Mouse (Mus musculus): ENCODE results near the gene Itgal.
"Not testable (repeated sequence)": the region's sequence is repeated elsewhere in the genome, so short reads cannot be mapped to it uniquely, and the experiment has no call there.

Gene Itgal

DNA sequence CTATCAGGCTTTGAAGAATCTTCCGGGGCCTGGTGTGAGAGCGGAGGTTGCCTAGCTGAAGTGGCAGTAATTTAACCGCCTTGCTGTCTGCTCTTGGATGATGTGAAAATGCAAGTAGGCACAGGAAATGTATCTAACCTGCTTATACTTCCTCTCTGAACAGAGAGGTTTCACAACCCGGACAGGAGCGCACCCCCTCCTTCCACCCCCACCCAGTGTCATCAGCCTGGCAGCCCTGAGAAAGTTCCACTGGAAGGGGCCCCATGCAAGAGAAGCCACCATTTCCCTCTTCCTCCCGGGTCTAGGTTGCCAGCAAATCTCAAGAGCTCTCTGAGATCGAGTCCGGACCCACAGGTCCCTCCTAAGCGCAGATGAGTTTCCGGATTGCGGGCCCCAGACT, at the start of gene Itgal:
TSS of gene Itgal (plus strand) at position 163 of the 400 bp plus-strand sequence.
- no peak for DNase-seq

DNA sequence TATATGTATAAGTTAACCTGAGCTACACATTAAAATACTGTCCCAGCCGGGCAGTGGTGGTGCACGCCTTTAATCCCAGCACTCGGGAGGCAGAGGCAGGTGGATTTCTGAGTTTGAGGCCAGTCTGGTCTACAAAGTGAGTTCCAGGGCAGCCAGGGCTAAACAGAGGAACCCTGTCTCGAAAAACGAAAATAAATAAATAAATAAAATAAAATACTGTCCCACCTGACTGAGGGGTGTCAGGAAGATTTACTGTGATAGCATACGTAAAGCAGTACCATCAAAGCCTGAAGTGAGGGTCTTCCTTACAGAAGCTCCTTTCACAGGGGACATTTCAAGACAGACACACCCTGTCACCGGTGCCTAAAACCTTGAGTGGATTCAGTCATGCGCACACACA, 45.5 kb upstream of the Itgal start:
- not testable (repeated sequence) for DNase-seq

DNA sequence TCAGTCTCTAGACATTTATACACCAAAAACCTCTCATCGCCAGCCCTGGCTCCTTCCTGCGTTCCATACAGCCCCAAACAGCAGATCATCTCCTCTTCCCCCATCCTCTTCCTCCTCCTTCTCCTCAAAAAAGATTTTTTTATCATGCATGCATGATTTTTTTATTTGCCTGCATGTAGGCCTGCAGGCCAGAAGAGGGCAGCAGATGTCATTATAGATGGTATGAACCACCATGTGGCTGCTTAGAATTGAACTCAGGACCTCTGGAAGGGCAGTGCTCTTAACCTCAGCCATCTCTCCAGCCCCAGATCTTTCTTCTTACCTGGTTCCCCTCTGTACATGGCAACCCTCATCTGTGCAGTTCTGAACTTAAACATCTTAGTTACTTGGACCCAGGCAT, 43.6 kb upstream of the Itgal start:
- peak in 1 of 2 experiments; percentile 41 for DNase-seq

DNA sequence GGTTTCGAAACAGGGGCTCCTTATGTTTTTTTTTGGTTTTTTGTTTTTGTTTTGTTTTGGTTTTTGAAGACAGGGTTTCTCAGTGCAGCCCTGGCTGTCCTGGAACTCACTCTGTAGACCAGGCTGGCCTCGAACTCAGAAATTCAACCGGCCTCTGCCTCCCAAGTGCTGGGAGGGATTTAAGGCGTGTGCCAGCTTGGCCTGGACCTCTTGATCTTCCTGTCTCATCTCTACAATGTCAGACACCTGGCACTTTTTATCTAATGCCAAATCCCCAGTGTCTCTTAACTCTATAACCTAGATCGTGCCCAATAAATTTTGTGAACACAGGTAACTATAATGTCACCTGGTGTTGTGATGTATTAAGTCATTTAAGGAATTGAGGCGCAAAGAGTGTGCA, 42.7 kb upstream of the Itgal start:
- DNase-seq, result no peak

DNA sequence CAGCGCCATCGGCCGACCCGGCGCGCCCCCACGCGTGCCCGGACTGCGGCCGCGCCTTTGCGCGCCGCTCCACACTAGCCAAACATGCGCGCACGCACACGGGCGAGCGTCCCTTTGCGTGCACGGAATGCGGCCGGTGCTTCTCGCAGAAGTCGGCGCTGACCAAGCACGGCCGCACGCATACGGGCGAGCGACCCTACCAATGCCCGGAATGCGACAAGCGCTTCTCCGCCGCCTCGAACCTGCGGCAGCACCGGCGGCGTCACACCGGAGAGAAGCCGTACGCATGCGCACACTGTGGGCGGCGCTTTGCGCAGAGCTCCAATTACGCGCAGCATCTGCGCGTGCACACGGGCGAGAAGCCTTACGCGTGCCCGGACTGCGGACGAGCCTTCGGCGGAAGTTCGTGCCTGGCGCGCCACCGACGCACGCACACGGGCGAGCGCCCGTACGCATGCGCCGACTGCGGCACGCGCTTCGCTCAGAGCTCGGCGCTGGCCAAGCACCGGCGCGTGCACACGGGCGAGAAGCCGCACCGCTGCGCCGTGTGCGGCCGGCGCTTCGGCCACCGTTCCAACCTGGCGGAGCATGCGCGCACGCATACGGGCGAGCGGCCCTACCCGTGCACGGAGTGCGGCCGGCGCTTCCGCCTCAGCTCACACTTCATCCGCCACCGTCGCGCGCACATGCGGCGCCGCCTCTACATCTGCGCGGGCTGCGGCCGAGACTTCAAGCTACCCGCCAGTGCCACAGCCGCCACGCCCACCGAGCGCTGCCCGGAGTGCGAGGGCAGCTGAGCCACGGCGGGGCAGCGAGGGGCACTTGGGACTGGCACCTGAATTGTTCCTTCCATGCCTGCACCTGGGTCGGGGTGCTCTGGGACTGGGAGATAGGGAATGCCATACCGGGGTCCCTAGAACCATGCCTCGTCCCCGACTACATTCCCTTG, 42.0 kb upstream of the Itgal start:
- DNase-seq, result peak; percentile 95 to 98

DNA sequence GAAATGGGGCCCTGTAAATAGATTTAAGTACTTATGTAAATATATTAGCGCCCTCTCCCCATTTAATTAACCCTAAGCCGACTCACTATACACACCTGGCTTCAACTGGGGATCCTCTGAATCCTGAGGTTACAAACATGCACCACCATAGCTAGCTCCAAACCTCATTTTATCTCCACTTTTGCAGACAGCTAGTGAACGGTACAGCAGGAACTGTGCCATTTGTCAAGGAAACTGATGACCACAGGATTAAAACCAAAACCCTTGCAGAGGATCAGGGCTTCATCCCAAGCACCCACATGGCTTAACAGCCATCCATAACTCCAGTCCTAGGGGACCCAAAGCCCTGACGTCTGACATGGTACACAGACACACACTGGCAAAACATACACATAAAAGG, 41.1 kb upstream of the Itgal start:
- no peak for DNase-seq

DNA sequence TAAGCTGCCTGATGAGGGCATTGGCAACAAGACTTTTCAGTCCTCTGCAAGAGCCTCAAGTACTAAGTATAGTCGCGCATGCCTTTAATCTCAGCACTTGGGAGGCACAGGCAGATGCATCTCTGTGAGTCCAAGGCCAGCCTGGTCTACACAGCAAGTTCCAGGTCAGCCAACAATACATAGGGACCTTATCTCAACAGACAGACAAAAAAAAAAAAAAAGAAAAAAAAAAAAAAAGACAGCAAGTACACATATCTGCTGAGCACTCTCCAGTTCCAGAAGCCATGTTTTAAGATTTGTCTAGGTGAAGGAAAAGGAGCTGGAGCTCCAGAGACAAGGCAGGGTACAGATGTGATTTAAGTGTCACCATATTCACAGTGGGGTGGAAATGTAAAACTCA, 40.1 kb upstream of the Itgal start:
- no peak for DNase-seq

DNA sequence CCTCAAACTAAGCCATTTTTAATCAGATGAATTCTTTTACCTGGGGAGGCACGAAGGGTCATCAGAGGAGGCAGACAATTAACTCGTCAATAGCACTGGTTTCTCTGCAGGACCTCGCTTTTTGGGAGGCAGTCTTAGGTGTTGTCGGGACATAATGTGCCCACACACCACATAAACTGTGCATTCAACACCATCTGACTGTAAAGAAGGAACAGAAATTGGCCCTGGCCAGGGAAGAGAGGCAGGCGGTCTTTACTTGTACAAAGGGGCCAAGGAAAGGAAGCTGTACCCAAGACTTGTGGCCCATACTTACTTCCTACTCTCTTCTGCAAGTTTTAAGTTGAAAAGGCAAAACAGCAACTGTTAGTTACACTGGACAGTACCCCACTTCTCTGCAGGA, 39.5 kb upstream of the Itgal start:
- no peak for DNase-seq

DNA sequence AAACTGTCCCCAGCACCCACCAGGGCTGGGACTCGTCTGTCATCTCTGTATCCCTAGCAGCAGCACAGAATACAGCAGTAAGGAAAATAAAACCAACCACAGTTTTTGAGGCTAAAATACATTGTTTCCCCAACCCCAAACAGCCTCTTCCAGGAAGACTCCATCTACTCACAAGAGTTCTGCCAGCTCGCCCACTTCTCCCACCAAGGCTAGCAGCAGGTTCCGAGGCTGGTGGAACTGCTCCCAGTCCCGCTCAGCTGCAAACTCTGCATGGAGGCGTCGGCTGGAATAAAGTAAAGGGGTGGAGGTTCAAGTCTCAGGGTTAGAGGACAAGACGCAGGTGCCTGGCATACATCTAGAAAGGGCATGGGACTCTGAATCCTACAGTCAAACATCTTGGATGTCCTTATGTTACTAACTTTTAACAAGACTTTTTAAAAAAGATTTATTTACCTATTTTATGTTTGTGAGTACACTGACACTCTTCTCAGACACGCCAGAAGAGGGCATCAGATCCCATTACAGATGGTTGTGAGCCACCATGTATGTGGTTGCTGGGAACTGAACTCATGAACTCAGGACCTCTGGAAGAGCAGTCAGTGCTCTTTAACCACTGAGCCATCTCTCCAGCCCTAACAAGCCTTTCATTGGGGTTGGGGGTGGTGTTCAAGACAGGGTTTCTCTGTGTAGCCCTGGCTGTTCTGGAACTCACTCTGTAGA, 36.7 kb upstream of the Itgal start:
- no peak for DNase-seq

DNA sequence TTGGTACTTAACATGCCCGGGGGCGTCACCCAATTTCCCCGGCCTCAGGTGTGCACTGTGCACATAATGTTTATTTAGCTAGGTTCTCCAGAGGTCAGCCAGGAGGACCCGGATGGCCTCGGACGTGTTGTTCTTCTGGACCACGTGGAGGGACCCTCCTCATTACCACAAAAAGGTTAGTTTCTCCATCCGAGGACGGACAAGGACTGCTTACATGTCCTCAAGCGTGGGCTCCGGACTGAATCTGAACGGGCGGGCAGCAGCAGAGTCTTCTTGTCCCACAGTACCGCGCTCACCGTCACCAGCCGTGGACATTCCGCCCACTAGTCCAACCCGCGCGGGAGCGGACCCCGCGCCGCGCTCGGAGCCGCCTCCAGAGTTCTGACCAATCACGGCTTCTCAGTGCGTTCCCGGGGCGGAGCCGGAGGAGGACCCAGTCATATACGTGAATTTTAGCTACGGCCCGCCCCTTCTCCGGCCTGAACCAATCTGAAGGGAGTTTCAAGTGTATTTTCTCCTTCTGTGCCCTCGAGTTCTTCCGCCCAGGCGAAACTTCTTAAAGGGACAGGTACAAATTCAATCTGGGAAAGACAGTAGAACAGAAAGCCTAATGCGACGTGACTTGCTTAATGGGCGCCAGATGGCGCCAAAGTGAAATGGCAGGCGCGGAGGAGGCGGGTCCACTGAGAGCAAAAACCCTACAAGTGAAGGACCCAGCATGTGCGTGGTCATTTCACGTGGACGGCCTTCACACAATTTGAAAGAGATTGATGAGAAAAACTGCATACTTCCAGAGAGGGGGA, 35.5 kb upstream of the Itgal start, which contains the start of gene Dctpp1:
TSS of gene Dctpp1 (minus strand) at position 401 of the 803 bp plus-strand sequence.
- DNase-seq, result peak; percentile 99

DNA sequence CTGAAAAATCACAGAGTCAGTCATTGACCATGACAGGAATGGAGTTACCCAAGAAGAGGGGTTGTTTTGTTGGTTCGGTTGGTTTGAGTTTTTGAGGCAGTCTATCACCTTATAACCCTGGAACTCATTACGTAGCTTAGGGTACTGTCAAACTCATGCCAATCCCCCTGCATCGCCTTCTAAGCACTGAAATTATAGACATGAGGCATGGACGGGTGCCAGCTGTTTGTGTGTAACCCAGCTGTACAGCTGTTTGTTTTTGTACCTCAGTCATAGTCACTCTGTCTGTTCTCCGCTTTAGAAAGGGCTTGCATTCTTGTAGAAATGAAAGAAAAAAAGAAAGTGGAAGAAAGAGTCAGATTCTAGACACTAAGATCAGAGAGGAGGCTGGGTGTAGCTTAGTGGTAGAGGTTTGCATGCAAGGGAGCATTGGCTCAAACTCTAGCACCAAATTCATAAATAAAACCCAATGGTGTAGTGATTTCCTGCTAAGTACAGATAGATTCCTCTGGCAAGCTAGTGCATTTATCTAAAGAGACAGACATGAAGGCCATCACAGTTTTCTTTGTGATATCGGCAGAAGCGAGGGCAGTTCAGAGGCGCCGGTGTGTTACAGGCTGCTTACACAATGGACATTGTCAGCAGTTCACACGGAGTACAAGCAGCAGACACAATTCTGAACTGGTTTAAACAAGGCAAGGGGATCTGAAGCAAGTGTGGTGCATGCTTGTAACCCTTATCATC, 33.7 kb upstream of the Itgal start:
- DNase-seq, result no peak

DNA sequence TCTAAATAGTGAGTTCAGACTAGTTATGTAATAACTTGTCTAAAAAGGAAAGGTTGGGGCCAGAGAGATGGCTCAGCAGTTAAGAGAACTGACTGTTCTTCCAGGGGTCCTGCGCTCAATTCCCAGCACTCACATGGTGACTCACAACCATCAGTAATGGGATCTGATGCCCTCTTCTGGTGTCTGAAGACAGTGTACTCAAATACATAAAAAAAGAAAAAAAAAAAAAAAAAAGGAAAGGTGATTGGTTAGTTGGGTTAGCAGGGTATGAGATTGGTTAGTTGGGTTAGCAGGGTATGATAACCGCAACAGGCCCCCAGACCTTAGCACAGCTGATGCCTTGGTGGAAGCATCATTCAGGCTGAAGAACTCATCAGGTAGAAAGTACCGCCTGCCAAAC, 32.5 kb upstream of the Itgal start:
- DNase-seq, result no peak

DNA sequence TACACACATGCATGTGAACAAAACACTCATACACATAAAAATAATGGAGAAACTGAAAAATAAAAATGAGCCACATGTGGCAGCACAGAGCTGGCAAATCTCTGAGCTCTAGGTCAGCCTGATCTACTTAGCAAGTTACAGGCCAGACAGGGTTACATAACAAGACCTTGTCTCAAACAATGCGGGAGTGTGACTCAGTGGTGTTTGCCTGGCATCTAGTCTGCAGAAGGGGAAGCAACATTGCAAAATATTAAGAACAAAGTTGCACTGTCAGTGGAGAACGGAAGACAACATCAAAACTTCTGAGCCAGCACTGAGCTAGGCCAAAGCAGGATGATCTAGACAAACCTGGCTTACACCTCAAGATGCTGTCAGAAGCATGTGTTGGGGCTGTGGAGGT, 25.8 kb upstream of the Itgal start:
- DNase-seq, result peak in 1 of 2 experiments; percentile 24

DNA sequence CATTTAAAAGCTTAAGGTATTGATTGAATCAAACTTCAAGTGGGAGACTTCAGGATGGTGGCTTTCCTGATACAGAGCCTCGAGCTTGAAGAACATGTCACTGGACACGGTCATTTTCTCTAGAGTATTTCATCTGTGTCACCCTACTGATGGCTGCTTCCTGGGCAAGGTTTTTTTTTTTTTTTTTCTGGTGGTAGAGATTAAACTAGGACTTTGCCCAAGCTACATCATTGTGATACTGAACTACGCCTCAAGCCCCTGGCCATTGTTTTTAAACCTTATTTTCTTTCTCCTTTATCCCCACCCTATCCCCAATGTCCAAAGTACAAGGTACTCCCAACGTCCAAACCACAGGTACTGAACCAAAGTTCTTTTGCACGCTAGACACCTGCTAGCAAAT, 25.4 kb upstream of the Itgal start:
- peak in 1 of 2 experiments; percentile 19 for DNase-seq

DNA sequence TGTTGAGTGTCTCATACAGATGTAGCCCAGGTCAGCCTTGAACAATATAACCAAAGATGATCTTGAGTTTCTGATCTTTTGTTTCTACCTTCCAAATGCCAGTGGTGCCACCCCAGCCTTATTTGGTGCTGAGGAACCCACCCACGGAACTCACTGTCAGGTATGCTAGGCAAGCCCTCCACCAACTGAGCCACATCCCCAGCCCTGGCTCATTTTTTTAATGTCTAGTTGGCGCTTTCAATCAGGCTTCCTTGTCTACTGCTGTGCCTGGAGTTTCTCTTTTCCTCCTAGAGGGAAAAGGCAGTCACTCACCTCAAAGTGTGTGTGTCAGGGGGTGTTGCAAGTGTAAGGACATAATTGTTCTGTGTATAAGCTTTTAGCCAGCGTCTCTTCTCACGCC, 25.0 kb upstream of the Itgal start:
- peak in 1 of 2 experiments; percentile 20 for DNase-seq

DNA sequence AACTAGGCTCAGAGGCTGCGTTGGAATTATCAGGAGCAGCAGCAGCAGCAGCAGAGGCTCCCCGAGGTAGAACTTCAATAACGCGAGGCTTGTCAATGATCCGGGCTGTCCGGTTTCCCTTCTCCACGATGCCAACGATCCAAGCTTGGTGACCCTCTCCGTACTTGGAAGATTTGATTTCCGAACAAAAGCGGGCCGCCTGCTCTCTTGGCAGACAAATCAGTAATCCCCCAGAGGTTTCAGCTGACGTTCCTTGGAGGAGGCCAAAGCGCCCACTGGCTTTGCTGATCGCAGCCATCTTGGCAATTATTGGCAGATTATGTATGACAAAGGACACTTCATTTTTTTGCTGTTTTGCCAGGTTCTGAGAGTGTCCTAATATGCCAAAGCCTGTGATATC, 23.5 kb upstream of the Itgal start:
- DNase-seq, result peak in 1 of 2 experiments; percentile 50

DNA sequence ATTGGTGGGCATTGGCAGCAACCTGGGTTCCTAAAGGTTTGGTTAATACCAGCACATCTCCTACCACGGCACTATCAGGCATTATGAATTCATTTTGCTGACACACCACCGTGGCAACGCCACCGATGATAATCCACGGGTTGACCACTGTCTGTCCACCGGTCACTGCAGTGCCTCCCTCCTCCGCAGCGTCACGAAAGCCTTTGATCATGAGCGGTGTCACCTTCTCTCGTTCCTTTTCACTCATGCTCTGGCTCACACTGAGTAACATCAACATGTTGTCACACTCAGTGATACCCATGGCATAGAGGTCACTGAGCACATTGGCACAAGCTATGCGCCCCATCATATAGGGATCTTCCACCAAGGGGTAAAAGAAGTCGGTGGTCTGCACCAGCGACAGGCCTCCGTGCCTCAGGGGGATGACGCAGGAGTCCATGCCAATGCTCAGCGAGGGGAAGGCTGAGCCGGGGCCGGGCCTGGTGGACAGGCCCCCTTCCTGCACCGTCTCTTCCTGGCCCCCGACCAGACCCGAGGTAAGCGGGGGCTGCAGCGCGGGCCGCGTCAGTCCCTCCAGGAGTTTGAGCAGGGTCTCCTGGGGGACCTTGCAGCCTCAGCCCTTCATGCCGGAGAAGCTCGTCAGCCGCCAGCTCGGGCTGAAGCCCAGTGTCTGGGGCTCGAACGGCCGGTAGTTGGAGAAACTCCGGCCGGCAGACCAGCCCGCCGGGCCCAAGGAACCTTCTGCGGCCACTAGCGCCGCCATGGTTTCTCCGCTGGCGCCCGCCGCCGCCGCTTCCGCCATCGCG, 22.7 kb upstream of the Itgal start:
- peak in 1 of 2 experiments; percentile 66 for DNase-seq

DNA sequence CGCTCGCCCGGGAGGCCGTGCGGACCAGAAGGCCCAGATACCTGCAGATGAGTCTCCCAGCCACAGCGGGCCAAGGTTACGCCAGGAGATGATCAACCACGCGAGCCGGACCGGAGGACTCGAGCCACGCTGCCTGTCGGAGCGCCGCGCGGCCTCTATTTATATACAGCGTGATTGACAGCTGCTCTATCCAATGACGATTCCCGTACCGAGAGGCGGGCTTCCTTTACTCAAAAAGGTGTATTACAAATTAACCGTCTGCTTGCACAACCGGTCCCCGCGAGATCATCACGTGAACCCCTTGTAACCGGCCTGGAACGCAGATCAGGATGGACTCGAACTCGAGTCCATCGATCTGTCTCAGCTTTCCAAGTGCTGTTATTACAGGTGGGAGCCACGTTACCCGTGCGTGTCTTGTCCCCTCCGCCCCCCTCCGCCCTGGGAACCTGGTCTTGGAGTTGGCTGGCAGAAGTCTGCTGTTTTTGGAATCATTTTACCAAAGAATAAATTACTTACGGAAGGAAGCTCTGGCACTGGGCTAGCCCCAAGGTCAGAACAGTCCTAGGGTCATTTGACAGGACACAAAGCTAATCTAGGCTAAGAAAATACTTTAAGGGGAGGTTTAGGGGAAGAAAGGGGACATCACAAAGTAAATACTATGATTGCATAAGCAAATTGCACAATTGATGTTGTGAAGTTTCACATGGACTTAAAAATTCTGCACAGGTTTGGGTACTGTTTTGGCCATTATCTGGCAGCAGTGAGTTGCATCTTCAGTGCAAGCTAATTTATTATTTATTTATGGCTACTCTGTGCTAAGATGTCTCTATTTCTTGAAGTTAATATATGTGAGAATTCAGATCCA, 21.9 kb upstream of the Itgal start, which contains the start of gene Sephs2:
TSS of gene Sephs2 (minus strand) at position 131 of the 865 bp plus-strand sequence.
- peak; percentile 98 for DNase-seq

DNA sequence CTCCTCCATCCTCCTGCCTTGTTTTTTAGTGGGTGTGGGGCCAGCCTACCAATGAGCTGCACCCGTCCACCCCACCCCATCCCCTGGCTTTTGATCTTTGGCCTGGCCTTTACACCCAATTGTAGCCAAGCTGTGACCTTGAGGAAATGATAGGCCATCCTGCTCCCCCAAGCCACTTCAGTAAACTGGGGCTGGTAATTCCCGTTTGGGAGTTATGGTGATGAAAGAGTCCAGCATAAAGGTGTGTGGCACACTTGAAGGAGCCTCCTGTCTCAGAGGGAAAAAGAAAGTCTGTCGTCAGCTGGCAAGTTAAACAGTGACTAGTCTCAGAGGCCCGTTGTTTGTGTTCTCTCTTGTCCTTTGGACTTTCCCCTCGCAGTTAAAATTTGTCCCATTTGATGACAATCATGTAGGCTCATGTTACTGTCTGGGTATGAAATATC, 19.5 kb upstream of the Itgal start:
- DNase-seq, result peak; percentile 69 to 86

DNA sequence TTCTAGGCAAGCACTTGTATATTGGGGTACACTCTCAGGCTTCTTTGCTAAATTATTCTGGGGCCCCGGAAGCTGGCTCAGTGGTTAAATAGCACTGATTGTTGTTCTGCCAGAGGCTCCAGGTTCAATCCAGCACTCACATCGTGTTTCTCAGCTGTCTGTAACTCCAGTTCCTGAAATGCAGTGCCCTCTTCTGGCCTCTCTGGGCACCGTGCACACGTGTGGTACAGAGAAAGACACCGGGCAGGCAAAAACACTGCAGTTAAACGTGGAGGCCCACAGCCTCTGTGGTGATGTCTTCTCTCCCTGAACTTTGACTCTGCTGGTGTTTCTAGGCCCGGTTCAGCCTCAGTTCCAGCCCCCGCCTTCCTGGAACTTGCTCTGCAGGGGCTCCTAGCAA, 17.7 kb upstream of the Itgal start:
- DNase-seq, result peak; percentile 74 to 83

All from kidney, postnatal 25 days (tissue).